Mouse (Mus musculus): ENCODE measurements around the gene Pax3.

Pax3 gene

DNA sequence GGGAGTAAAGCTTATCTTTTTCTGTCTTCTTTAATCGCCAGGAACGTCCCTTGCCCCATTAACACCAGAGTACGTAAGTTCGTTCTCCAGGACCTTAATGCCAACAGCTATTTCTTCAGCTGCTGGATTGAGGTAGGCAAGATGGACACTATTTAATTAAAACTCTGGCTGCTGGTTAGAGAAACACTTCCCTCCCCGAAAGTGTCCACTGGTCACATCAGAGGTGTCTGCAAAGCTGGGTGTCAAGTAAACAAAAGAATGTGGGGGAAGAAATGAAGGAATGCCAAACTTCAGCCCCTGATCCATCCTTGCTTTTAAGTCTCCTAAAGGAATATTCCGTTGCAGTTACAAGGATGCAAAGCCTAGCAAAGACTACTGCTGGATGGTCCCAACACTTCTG lies 24.6 kb downstream of the Pax3 start:
- no peak for DNase-seq (ENCODE audit: low read depth, low spot score)

DNA sequence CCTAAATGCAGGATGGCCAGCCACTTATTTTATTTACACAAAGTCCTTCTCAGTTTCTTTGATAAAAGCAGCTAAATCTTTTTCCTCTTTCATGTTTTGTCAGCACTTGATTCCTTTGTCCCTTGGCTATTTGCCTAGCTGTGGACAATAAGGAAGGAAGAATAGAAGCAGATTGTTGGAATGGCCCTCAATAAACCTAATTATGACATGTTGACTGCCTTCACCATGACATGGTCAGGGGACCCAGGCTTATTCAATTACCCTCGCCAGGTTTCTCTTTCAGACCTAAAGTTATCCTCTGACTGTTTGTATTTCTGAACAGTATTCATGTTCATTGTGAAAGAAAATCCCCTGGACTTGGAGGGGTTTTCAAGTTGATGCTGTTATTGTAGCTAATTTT lies 25.3 kb downstream of the Pax3 start:
- no peak for DNase-seq (ENCODE audit: low read depth, low spot score)

DNA sequence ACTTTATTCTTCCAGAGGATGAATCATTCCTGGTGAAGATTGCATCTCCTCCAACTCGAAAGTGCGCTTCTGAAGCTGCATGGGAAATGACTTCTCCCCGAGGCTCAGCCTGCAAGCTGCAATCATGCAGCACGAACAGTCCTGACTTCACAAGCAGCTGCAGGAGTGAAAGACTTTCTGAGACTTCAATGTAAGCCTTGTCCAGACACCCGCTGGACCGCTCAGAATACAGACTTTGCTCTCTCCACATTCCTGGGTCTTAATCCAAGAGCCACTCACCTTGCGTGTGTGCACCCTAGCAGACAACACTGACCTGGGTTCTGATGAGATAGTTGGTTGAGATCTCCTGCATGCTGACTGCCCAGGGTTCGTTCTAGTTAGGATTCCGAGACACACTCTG lies 26.2 kb downstream of the Pax3 start:
- DNase-seq (ENCODE audit: low read depth, low spot score): no peak

DNA sequence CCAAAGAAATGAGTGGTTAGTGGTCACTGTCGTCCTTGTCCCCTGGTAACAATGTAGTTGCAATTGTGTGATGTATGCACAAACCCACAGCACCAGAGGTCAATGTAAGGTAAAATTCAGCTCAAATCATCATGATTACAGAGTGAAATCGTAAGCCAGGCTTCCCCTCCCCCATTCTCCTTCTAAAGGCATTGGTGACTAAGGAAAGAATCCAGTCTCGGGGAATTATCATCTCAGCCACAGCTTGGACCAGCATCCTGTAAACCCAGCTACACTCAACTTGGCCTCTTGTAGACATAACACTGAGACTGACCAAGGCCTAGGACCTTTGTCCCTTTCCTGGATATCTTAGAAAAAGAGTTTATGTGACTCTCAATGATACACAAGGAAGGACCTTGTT lies 28.1 kb downstream of the Pax3 start:
- no peak for DNase-seq (ENCODE audit: low read depth, low spot score)

DNA sequence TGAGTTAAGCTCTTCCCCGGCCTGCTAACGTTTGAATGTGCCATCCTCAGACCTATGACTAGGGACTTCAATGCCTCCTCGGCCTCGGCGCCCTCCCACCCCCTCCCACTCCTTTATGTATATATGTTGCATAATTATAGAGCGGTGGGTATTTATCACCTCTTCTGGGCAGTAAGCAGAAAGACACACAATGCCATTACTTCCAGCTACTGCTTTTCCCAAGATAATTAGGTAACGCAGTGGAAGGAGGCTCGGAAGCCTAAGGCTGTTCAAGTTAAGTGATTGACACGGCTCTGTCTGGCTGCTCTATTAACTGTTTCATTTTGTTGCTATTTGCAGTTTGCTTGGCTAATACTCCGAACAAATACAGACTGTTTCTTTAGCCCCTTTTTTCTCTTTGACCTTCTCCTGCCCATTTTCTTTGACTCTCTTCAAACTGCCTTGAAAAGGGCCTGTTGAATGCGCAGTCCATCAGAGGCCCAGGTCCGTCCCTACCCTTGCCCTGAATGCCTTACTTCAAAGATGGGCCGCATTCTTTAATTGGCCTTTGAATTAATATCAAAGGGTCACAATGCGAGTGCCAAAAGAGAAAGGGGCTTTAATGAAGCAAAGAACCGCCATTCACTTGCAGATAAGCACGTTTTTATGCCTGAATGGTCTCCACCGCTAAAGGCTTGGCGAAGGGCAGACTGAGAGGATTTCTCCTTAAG lies 29.2 kb downstream of the Pax3 start:
- DNase-seq (ENCODE audit: low read depth, low spot score): no peak

DNA sequence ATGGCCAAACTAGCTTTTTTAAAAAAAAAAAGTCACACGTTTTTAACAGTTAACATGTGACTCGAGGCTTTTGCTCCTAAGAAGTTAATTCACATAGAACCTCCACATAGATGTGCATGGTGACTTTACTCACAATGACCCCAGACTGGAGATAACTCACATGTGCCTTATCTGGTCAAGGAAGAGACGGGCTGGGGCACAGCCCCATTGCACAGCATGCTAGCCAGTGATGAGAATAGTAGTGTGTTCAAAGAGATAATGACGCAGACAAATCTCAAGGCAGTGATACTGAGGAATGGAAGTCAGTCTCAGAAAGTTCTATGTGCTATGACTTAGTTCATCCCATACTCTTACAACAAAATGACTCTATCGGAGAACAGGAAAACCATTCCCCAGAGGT lies 35.2 kb downstream of the Pax3 start:
- DNase-seq (ENCODE audit: low read depth, low spot score): no peak

DNA sequence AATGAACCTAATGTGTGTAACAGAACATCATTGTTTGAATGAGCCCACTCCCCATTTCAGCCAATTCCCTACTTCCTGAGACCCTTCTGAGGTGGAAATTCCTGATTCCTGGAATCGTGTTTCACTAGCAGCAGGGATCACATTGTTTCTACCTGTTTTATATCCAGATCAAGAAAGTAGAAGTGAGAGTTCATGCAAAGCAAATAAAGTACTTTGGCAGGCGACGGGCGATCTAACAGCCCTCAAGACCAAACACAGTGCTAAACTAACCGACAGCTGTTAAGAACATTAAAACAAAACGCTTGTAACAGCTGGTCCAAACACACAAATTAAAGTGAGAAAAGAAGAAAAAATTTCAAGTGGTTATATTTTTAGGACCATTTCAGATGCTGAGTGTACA lies 39.0 kb downstream of the Pax3 start:
- DNase-seq (ENCODE audit: low read depth, low spot score): no peak

DNA sequence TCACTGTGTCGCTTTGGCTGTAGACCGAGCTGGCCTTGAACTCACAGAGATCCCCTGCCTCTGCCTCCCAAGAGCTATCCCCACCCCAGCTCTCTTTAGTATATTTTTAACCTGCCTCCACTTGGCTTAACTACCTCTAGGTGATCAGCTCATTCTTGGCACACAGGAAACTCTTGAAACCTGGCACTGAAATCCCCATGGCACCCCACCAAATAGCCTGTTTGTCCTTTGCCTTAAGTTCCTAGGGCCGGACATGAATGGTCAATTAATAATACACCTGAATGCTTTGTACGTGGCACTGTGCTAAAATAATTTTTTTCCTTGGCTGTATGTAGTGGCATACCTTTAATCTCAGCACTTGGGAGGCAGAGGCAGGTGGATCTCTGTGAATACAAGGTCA lies 41.1 kb downstream of the Pax3 start:
- no peak for DNase-seq (ENCODE audit: low read depth, low spot score)

DNA sequence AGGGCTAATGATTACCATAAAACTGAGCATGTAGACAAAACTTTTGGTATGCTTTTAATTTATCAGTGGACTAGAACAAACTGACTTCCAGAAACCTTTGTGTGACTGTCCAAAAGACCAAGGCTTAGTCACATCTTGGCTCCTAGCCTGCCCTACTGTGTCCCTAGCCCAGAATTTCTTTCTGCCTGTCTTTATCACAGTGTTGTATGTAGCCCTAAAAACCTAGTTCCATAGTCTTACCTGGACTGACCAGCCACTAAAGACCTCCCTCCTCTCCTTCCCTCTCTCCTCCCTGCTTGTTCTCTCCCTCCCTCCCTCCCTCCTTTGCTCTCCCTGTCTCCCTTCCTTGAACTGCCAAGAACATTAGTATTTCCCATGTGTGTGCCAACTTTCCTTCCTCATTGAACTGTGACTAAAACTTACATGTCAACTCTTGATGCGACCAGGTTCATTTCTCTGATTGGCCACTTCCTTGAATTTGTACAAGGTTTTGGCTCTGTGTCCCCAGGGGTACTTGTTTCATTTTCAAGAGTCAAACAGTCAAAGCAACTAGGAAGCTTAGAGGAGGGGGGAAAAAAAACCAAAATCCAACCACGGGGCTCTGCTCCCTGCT lies 48.8 kb downstream of the Pax3 start:
- DNase-seq (ENCODE audit: low read depth, low spot score): no peak

DNA sequence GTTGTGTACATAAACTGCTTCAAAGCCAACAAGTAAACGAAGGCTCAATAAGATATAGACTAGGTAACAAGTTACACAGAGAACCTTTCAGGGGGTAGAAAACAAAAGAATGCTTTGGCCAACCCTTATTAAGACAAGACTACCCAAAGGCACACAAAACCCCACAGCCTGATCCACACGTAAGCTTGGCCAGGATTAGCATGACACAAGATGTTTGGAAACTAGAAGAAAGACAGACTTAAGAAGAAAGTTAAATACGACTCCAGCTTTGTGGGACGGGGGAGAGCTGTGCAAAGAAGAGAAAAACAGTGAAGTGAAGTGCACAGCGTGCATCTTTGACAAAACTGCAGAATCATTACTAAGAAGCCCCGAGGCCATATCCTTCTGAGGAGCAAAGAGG lies 53.5 kb downstream of the Pax3 start:
- DNase-seq (ENCODE audit: low read depth, low spot score): no peak

DNA sequence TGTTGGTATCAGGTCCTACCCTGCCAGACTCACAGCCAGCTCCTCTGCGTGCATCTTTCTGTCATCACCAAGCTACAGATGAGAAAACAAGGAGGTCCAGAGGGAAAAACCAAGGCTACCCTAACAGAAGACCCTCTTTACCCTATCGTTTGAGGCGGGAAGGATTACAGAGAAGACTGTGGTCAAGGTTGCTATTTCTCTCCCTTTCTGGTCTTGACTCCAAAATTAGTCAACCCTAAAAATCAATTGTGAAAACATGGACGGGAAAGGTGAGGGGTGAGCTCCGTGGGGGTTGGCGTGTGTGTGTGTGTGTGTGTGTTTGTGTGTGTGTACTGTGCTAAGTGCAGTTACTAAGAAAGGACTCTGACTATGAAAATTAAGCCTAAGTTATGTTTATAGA lies 54.0 kb downstream of the Pax3 start:
- DNase-seq (ENCODE audit: low read depth, low spot score): no peak

DNA sequence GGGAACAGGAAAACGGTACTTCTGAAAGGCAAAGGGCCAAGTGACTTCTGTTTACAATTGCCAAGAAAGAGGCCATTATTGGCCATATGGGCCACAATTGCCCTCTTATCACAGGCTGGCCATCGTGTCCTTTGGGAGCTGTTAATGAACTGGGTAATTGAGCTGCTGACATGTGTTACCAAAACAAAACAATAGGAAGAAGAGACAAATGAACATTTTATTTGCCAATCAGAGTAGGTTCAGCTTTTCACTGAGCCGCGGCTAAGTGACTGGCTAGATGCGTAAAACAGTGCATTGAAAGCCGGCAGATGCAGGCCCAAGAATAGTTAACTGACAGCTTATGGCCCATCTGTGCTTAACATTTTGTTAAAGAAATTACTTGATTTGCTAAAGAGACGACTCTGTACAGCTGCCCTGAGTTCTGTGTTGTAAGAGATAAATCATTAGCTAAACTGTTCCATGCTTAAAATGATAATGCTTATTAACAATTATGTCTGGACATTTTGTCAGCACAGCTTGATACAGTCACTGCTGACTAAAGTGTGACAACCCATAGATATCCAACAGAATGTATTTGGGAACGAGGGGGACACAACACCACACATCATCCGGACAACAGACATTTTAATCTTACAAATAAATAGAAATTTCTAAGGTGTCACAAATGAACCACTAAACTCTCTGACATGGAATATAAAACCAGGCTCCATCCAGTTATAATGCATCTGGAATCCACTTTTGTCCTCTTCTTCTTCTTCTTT lies 55.0 kb downstream of the Pax3 start:
- no peak for DNase-seq (ENCODE audit: low read depth, low spot score)

DNA sequence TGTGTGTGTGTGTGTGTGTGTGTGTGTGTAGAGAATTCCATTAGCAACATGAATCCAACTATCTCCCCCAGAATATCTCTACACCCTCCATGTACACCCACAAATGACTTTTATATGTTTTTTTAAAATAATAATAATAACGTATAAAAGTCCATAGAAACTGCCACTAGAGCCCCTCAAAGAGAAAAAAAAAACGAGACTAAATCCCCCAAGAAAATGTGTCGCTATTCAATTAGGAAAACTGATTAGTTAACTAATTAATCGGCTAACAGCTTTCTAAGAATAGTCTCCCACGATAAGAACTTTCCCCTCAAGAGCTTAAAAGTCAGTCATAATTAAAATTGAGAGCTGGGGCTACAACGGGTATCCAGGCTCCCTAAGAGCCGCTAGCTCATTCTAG lies 55.6 kb downstream of the Pax3 start:
- no peak for DNase-seq (ENCODE audit: low read depth, low spot score)

DNA sequence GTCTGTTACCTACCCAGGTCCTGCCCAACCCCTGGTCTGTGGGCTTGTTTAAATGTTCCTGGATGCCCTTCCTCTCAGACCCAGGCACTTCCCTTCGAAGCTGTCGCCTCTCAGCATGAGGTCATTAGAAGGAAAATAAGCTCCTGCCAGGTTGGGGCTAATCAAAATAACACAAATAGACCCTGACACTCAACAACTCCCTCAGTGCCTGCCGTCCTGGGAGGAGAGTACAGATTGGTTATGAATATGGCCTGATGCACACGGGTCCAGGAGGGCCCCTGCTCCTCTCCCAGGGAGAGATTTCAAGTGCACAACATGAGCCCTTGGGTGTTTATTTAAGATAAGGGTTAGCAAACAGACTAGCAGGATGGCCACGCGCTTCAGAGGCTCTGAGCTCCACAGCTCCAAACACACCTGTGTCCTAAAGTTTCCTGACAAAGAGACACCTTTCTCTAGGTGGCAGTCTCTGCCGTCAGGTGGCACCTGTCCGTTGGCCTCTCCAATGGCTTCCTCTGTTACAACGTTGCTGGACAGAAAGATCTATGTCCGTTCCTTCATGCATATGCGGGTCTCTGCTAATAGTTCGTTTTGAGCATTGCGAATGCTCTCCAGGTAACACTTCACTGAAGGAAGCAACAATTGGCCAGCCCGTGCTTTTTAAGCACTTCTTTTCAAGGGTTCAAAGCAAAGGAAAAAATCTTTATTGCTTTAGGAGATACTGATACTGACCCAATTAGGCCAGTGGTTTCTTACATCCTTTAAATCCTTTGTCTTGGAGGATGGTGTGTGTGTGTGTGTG lies 56.2 kb downstream of the Pax3 start:
- DNase-seq (ENCODE audit: low read depth, low spot score): no peak

DNA sequence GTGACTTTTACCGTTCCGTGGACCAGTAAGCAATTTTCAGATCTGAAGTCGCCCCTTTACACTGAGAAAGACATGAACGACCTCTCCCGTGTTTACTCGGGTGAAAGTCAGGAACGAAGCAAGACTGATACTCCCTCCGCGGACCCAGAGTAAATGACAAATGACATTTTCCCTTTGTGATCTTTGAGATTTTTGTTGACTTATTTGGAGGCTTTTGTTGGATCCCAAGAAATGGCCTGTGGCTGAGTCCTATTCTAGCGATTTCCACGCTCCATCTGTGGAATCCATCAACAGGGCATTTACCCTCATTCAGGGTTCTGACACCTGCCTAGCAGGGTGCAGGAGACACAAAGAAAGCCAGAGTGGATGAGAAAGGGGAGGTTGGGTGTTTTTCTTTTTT lies 57.6 kb downstream of the Pax3 start:
- DNase-seq (ENCODE audit: low read depth, low spot score): no peak

DNA sequence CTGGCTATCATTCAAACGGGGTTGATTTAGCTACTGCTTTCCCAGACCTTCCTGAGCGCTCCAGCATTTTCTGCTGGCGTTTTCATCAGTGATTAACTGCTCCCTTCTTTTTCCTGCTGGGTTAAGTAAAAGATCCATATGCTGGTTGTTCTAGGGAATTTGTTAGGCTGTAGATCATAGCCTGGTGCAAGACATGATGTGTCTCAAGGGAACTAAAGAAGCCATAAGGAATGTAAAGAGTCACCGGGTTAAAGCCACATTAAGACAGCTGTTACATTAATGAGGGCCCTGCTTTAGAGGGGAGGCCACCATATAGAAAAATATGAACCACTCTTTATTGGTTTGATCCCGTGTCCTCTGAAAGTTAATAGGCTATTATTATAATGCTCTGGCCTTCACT lies 67.7 kb downstream of the Pax3 start:
- no peak for DNase-seq (ENCODE audit: low read depth, low spot score)

DNA sequence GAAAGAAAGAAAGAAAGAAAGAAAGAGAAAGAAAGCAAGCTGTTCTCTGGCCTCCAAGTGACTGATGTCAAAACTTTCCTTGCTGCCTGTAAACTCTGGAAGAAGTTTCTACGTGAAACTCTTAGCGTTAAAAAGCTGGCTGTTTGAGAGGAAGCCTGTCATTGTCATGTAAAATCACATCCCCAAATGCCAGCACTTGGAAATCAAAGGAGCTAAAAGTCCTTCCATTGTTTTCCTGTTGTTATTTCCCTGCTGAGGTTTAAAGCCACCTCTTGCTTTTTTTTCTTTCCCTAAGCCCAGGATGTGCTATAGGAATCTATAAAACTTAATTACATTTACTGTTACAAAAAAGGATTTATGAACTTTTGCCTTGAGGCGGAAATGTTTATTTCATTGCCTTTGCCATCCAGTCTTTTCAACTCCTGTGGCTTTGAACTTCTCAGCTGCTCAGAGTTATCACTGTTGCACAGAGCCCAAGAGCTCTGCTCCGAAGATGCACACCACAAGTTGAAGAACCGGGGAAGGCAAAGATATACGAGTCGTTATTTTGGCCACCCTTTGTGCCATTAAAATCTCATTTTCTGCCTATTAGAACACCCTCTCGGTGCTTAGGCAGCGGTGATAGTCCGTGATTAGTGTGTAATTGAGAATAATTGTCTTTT lies 76.9 kb downstream of the Pax3 start:
- no peak for DNase-seq (ENCODE audit: low read depth, low spot score)

DNA sequence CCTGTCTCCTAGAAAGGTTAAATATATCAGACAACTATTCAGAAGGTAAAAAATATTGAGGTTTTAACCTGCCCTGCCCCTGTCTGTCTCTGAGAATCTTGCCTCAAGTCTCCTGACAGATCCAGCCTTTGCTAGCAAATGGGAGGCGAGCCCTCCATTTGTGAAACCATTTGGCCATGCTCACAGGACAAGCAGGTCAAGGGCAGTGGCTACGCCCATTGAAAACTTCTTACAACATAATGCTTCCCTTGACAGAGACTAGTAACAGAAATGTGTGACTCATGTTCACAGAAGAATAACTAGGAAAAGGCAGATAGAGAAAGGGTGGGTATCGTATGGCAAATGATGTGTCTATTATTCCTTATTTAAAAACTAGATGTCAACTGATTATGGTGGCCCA lies 80.9 kb downstream of the Pax3 start:
- no peak for DNase-seq (ENCODE audit: low read depth, low spot score)

DNA sequence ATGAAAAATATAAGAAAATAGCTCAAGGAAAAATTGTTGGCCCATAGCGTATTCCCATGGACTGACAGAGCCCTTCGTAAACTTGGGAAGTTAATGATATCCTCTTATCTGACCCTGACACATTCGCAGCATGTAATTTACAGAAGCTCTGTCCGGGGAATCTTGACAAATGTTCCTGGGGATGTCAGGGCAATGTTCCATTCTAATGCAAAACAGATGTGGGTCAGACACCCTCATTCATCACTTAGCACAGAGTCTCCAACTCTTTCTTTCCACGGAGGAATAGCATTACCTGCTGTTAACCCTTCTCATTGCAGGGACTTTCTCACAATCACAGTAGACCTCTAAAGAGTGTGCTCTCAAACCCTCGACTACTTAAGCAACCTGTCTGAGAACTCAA lies 86.6 kb downstream of the Pax3 start:
- DNase-seq (ENCODE audit: low read depth, low spot score): no peak

DNA sequence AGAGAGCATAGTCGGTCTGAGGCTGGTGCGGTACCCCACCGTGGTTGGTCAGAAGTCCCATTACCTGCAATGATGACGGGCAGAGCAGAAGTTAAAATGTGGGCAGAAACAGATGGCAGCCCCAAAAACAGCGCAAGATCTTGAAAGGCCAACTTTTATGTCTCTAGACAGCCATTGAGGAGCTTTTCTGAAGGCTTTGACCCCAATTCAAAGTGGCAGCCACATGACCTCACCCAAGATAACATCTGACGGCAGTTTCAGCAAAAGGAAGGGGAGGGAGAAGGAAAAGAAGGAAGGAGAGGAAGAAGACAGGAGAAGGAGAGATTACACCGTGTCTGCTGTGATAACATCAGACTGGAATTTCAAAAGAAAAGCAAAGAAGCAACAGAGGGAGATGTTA lies 93.4 kb downstream of the Pax3 start:
- peak; percentile 5 for DNase-seq (ENCODE audit: low read depth, low spot score)

DNA sequence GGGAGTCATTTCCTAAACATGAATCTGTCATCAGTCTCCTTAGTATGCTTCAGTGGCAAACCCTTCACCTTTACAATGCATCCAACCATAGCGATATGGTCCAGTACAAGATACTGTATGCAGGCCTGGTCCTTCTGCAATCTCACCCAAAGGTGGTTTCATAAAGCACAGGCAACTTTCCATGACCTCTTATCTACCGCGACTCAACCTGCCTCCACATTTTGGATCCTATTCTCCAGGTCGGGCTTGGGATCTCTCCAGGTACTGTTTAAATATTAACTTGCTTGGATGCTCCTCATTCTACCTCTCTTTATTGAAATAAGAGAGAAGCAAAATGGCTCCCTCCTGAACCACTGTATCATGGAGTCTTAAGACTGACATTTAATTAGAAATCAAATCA lies 103.3 kb downstream of the Pax3 start:
- DNase-seq (ENCODE audit: low read depth, low spot score): no peak

DNA sequence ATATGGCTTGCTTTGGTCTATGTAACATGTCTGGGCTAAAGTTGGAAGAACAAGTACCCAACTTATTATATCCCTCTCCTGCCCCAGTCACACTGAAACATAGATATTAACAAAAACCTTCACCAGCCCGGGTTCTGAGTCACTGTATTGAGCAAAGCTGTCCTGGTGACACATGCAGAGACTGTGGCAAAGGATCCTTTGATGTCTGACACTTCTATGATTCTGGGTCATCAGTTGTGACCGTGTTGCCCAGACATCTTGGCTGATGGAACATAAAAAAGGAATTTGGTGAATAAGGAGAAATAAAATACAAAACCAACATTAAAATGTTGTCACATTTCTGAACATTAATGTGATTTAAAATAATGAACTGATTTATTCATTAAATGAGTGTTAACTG lies 108.3 kb downstream of the Pax3 start:
- no peak for DNase-seq (ENCODE audit: low read depth, low spot score)
